Mouse (Mus musculus): ENCODE results near the gene Cysrt1.

Cysrt1 gene

DNA sequence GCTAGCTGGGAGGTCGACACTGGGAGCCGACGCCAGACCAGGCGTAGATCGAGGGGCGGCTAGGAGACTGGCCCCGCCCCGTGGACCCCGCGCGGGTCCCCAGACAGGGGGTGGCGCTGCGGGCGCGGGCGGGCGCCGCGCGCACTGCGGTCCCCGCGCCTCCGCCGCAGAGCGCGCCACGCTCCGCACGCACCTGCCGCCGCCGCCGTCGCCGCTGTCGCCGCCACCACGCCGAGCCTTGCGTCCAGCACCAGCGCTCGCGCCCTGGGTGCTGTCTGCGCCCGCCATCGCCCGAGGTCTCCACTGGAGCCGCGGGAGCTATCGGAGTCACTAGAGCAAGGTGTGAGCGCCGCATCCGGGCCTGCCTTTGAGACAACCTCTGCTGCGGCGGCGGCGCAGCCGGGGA lies at the start of gene Cysrt1, which contains the start of gene Rnf208:
Cysrt1 (minus strand) TSS at position 352 of the 406 bp plus-strand sequence.
Rnf208 (plus strand) TSS at position 155 of the 406 bp plus-strand sequence.
- peak in 1 of 2 experiments; percentile 46 for DNase-seq (ENCODE audit: inconsistent age in 2 of 2, low spot score in 1 of 2)

DNA sequence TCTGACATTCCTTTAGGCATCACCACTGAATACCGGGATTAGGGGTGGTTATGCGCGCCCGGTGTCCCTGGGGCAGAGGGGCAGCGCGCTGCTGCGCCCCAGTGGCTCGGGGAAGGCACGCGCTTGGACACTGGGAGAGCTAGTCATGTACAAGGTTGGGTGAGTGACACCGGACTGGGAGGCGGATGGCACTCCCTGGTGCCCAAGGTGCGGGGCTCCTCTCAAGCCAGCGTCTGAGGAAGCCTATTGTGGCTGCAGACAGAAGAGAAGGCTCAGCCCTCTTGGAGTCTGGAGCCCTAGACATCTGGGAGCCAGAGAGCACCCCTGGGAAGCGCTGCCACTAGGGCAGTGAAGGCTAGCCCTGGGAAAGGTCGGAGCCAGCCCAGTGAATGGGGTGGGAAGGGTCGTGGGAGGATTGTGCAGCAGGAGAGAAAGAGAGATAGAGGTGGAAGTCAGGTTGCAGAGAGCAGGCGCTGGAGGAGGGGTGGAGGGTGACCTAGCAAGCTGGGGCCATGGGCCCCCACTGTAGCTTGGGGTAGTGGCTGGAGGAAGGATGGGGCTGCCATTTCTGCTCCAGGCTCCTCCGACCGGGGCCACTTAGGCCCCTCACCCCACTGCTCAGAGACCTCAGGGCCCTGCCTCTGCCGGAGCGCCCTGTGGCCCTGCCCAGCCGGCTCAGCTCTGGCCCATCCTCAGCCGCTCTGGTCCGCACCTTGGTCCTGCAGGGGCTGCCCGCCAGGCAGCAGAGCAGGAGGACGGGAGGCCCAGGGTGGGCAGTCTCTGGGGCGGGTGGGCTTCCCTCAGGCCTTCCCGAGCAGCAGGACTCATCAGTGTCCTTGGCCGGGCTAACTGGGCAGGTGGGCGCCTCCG lies 49.2 kb upstream of the Cysrt1 start:
- DNase-seq (ENCODE audit: inconsistent age in 2 of 2, low spot score in 1 of 2) = peak in 1 of 2 experiments; percentile 56

DNA sequence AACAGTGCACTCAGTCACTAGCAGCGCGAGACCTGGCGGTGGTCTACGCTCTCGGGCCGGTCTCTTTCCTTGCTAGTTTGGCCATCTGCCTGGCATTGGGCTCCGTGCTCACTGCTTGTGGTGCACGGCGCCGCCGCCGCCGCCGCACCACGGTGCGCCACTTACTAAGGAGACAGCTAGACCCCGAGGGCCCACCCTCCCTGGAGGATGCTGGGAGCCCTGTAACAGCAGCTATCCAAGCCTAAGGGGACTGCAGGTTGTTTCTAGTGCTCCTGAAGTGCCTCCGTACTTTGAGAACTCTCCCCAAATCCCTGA lies 48.5 kb upstream of the Cysrt1 start:
- DNase-seq (ENCODE audit: inconsistent age in 2 of 2, low spot score in 1 of 2) = no peak

DNA sequence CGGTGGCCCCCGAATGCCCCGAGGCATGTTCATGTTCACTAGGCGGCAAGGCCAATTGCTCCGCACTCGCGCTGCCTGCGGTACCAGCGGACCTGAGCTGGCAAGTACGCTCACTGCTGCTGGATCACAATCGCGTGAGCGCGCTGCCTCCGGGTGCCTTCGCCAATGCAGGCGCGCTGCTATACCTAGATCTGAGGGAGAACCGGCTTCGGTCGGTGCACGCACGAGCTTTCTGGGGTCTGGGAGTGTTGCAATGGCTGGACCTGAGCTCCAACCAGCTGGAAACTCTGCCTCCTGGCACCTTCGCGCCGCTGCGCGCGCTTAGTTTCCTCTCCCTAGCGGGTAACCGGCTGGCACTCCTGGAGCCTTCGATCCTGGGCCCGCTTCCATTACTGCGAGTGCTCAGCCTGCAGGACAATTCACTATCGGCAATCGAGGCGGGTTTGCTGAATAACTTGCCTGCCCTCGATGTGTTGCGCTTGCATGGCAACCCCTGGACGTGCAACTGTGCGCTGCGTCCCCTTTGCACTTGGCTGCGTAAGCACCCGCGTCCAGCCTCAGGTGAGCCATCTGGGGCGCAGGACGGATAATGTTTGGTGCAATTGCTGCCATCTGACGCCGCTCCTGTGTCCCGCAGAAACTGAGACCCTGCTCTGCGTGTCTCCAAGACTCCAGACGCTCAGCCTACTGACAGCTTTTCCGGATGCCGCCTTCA lies 48.0 kb upstream of the Cysrt1 start:
- DNase-seq (ENCODE audit: inconsistent age in 2 of 2, low spot score in 1 of 2) = peak in 1 of 2 experiments; percentile 75

DNA sequence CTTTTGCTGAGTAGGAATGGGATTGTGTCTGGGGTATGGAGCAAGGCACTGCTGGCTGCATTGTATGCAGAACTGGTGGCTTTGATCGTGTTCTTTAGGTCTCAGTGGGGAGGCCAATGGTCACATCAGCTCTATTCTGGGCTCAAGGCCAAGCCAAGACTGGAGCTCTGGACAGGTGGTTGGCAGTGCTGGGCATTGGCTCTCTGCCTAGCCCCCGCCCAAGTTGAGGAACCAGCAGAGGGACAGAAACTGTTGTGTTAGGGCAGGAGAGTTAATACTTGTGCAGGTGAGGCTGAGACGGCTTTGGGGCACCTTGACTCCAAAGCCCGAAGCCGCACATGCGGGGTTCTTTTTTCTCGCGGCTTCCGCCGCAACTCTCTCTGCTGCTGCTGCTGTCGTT lies 47.4 kb upstream of the Cysrt1 start, which contains the start of gene Lrrc26:
Lrrc26 (plus strand) TSS at position 265 of the 400 bp plus-strand sequence.
- DNase-seq (ENCODE audit: inconsistent age in 2 of 2, low spot score in 1 of 2) = no peak

DNA sequence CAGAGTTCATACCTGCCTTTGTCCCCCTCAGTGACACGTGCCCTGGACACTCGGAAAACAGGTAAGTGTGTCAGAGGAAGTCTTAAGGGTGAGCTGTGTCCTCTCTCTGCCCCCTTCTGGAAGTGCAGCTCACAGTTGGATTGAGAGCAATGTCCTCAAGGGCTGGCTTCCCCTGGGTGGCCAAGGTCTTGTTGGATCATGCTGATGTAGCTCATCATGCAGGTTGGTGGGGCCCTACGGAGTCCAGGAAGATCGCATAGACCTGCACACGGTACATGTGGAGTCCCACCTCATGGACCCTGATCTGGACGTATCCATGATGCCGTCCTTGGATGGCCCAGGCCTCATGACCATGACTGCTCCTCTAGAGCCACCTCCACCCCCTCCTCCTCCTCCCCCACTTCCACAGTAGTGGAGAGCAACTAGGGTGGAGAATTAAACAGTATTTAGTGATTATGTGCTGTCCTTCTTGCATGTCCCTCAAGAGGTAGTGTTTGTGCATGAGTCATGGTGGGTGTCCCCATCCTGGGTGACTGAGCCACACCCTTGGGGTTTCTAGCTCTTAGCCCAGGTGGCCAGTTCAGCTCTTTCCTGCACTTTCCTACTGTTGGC lies 46.6 kb upstream of the Cysrt1 start:
- no peak for DNase-seq (ENCODE audit: inconsistent age in 2 of 2, low spot score in 1 of 2)

DNA sequence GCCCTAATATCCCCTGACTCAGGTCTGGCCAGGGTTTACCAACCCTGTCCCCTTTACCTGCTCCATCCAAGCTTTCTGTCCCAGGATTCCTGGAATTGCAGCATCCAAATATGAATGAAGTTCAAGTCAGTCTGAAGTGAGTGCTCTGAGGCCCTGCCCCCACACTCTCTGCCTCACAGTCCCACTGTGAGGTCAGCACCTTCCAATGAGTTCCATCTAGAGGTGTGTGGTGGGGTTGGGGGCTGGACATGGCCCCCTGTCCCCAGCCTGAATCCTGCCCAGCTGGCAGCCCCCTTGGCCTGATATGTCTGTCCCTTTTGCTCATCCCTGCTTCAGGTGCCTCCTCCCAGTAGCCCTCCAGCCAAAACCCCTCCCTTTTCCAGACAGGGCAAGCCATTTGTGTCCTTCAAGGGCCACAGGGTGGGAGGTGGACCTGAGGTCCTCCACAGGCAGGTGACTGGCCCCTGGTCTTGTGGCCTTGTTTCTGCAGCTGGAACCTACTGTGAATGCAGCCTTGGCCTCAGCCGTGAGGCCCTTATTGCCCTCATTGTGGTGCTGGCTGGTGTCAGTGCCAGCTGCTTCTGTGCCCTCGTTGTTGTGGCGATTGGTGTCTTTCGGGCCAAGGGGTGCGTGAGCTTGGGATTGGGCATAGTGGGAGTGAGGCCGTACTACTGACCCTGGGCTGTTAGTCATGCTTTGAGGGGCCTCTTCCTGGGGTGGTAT lies 45.8 kb upstream of the Cysrt1 start, which contains the start of gene Tmem210:
Tmem210 (plus strand) TSS at position 219 of the 723 bp plus-strand sequence.
- DNase-seq (ENCODE audit: inconsistent age in 2 of 2, low spot score in 1 of 2) = no peak

DNA sequence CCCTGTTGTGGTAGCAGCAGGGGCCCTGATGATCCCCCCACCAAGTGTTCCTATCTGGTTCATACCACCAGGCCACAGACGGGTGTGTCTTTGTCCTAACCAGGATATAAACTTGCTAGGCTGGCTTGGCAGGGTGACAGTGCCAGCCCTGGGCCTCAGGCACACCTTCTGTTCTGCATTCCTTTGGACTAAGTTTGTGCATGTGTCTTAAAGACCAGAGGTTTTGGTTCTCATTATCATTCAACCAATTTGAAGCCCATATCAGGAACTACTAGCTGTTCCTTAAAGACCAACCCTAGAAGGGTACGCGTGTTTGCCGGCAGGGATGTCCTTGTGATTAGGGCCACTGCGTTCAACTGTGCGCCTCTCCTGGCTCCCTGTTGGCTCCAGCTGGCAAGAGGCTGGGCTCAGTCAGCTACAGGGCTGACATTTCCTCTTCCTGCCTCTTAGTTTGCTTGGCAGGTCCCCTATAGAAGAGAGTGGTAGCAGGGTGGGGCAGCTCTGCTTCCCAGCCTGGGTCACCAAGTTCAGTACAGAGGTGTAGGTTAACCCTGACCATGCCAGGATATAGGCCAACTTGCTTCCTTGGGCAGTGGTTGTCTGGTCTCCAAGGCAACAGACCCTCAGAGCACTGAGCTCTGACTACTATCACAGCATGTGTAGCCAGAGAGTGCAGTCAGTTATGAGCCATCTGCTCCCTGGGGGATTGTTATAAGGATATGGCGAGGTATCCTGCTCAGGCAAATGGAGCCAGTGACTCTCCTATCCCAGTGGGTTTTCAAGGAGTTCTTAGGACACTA lies 44.8 kb upstream of the Cysrt1 start:
- no peak for DNase-seq (ENCODE audit: inconsistent age in 2 of 2, low spot score in 1 of 2)

DNA sequence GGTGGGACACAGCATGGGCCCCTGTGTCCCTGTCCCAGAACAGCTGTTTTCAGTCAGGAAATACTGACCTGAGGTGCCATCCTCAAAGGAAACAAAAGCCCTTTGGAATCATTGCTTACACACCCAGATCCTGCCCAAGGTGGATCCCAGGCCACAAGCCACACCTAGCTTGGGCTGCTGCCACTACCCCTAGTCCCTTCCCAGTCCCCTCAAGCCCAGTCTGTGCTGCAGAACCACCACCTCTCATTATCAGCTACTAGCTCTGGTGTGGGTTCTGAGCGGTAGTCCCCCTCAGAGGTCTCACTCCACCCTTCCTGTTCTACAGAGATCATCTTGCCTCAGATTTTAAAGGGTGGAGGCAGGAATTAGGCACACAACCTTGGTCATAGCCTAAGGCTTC lies 44.1 kb upstream of the Cysrt1 start:
- DNase-seq (ENCODE audit: inconsistent age in 2 of 2, low spot score in 1 of 2) = no peak

DNA sequence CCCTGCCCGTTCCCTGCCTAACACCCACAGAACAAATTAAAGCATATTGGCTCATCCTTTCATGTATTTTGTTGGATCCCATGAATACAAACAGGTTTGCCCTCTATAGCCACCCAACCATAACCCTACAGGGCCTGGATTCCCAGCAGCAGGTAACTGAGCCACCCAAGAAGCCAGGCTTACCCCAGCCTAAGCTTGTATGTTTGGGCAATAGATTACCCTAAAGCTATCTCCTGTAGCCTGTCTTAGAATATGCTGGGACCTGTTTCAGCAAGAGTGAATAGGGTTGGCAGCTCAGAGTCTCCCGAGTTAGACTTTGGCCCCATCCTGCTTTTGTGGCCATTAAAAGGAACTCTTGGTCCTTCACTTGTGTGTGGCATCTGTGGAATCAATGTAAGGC lies 43.3 kb upstream of the Cysrt1 start:
- DNase-seq (ENCODE audit: inconsistent age in 2 of 2, low spot score in 1 of 2) = no peak

DNA sequence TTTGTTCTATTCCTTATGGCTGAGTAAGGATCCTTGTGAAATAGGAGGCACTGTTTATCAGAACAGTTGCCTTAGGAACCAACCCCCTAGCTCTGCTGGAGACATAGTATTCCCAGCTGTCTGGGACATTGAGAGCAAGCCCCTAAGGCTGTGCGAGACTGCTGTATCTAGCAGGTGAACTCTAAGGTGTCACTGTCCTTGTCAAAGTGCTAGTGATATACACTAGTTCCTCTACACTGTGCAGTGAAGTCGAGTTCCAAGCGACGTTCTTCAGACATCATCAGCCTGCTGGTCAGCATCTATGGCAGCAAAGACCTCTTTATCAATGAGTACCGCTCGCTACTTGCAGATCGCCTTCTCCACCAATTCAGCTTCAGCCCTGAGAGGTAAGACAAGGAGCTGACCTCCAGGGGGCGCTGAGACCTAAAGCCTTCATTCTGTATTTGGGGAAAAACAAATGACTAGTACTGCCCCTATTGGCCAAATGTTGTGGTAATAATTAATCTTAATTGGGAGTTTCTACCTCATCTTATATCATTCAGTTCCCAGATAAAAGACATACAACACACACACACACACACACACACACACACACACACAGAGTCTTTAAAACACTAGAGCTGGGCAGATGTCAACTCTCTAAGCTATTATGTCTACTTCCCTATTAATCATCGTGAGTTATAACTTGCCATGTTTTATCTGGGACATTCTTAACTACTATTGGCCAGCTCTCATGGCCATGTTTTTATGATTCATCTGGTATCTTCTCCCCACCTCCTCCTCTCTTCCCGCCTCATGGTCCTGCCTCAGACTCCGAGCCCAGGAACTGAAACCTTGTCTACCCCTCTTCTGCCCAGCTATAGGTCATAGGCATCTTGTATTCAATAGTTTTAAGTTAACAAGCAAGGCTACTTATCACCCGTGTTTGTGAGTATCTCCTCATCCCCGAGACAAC lies 37.0 kb upstream of the Cysrt1 start:
- peak; percentile 75 to 92 for DNase-seq (ENCODE audit: inconsistent age in 2 of 2, low spot score in 1 of 2)

DNA sequence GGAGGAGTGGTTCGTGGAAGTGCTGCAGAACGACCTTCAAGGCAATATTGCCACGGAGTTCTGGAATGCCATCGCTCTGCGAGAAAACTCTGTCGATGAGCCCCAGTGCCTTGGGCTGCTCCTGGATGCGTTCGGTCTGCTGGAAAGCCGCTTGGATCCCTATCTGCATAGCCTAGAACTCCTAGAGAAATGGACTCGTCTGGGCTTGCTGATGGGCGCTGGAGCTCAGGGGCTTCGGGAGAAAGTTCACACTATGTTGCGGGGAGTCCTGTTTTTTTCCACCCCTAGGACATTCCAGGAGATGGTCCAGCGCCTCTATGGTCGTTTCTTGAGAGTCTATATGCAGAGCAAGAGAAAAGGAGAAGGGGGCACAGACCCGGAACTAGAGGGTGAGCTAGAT lies 30.8 kb upstream of the Cysrt1 start:
- DNase-seq (ENCODE audit: inconsistent age in 2 of 2, low spot score in 1 of 2) = no peak

DNA sequence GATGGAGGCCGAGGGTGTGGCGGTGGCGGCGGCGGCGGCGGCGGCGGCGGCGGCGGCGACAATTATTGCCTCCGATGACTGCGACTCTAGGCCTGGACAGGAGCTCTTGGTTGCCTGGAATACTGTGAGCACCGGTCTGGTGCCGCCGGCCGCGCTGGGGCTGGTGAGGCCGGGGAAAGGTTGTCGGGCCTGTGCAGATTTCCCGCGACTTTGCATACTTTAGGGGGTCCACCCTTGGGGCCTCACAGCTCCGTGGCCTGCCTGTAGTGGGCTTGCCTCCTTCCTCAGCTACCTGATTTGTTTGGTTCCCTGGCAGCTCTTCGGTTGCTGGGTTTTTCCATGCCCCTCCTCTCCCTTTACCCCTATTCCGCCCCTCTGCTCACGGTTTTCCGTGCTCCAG lies 30.3 kb upstream of the Cysrt1 start:
- no peak for DNase-seq (ENCODE audit: inconsistent age in 2 of 2, low spot score in 1 of 2)

DNA sequence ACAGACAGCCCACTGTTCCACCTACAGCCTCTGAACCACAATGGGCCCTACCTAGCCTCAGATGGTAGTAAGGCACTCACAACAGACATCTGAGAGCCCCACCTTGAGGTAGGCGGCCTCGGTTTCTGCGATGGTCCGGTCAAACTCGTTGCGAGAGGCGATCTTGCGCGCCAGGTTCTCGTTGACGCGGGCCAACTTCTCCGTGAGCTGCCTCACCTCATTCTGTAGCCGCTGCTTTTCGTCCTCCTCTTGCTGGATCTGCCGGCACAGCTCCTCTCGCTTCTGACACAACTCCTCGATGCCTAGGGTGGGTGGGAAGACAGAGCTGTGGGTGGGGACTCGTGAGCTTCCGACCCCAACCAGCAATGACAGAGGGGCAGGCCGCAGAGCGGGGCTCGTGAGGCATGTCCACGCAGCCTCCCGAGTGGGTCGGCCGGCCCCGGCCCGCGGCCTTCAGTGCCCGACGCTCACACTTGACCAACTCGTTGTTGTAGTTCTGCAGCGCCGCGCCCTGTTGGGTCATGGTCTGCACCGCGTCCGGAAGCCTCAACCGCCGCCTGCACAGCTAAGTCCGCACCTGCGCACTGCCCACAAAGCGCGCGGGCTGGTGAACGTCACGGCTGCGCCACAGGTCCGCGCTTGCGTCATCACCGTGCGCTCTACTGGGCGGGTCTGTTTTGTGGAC lies 29.7 kb upstream of the Cysrt1 start, which contains the start of the genes Ssna1 and Anapc2:
Ssna1 (minus strand) TSS at position 612 of the 685 bp plus-strand sequence.
Anapc2 (plus strand) TSS at position 652 of the 685 bp plus-strand sequence.
- peak; percentile 98 to 99 for DNase-seq (ENCODE audit: inconsistent age in 2 of 2, low spot score in 1 of 2)

DNA sequence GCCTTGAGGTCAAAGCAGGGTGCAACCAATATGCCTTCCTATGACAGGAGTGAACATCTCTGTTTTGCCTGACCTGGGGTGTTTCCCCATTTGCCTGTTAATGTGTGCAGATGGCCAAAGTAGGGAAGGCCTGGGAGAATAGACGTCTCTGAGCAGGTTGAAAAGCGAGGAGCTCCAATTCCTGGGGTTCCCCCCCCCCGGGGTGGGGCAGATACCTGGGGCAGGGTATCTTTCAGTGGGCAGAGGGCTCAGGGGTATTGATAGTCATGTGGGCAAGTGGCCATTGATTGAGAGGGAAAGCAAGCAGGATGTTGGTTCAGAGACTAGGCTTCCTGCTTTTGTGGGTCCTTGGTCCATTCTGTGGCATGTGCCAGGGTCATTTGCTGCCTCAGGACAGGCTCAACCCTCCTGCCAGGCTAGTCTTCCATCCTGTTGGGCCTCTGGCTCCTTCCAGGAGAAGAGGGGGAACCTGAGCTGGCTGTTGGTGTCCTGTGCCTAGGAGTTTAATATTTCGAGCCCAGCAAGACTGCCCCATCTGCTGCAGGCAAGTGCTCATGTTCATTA lies 25.6 kb upstream of the Cysrt1 start:
- DNase-seq (ENCODE audit: inconsistent age in 2 of 2, low spot score in 1 of 2) = no peak

DNA sequence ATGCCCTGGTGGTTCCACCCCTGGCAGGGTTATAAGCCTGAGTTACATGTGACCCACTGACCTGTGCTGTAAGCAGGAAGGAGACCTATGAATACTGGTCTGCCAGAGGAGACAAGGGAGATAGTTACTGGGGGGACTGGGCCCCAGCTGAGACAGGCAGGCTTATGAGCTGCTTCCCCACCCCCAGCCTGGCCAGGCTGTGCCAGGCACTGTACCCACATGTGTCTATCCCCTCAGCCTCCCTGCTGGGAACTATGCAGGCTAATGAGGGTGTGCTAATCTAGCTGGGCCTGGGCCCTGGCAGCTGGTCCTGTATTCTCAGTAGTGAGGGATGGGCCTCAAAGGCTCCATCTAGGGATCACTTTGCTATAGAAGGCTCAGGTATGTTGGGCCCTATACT lies 25.0 kb upstream of the Cysrt1 start:
- no peak for DNase-seq (ENCODE audit: inconsistent age in 2 of 2, low spot score in 1 of 2)

DNA sequence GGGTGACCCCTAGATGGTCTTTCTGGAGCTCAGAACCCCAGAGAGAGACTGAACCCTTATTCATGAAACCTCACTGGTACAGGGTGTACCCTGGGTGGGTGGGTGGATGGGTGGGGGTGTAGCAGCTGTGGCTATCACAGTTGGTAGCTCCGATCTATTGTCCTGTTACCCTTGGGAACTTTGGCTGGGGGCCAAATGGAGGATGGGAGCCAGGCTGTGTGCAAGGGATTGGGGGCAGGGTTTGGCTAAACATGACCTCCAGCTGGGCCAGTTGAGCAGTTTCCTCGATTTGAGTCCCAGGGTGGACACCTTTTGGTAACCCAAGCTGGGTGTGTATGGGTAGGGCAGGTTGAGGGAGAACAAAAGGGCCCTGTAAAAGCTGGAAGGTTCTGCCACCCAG lies 24.5 kb upstream of the Cysrt1 start:
- DNase-seq (ENCODE audit: inconsistent age in 2 of 2, low spot score in 1 of 2) = peak in 1 of 2 experiments; percentile 65
